In the genomic region with DNA sequence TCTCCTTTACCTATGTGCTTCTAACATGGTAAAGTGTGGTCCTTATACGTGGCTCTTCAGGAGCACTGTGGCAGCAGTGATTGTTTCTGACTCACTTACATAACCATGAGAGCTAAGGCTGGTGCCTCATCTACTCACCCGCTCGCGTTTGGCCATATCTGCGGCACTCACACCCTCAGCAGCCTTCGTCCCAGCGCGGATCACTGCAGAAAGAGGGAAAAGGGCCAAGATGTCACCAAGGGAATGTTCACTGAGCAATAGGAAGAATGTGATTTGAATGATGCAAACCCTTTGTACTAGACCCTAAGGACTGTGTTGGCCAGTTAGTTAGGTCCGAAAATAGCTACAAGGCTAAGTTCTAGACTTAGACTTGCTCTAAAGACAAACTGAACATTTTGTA, we compare ENCODE assay signal across 15 mouse cellular contexts. TPM values are rescaled to one million over a fixed set of nuclear protein-coding genes. Genes with fewer than 3 reads are reported as not detected.
"Had no signal": no experiment of that assay in that cellular context is flagged by ENCODE, and none has a peak within 500 bp of the region (broad histone marks: within the 10 kb centered on the region; RNA-seq: fewer than 3 reads in every experiment).

No protein-coding gene starts in this region.

- H3K4me1 ChIP-seq: limb, embryonic 10.5 days; liver, embryonic 15.5 days; neural tube, embryonic 15.5 days had no signal

- H3K9me3 ChIP-seq: limb, embryonic 10.5 days; liver, embryonic 15.5 days; neural tube, embryonic 15.5 days had no signal

- DNase-seq: kidney, postnatal 10 days; kidney, postnatal 4 days; lung, adult 2 months; lung, postnatal 36 days; midbrain, embryonic 14.5 days; right cerebral cortex, adult 18-20 months; right cerebral cortex, postnatal 25 days; thymus, postnatal 4 days had no signal

- H3K27me3 ChIP-seq: liver, embryonic 15.5 days; neural tube, embryonic 15.5 days had no signal

- H3K27ac ChIP-seq: left cerebral cortex, adult 2 months; limb, embryonic 10.5 days; liver, embryonic 15.5 days; neural tube, embryonic 15.5 days; stomach, postnatal 0 days had no signal

- H3K4me3 ChIP-seq: left cerebral cortex, adult 2 months; limb, embryonic 10.5 days; liver, embryonic 15.5 days; myocyte; neural tube, embryonic 15.5 days had no signal

RNA-seq across cellular contexts. Expression of a gene that starts 41.9 kb away (rescaled TPM):
- total RNA-seq: megakaryocyte progenitor cell, adult 5-6 weeks had no signal
